Mouse (Mus musculus): ENCODE data around the gene C1qtnf1. TPM values are rescaled to one million over a fixed set of nuclear protein-coding genes. Genes with fewer than 3 reads are reported as not detected.

The C1qtnf1 gene
- total RNA-seq, 1 experiment, result 0.36 TPM

GRCm38 (mm10) chr11:118470234-118470966 is 42.4 kb downstream of the C1qtnf1 start:
- Histone ChIP-seq H3K27ac (ENCODE audit: insufficient read depth, low read depth, low read length, poor library complexity, severe bottlenecking) (no peak overlapping the region), H3K9ac (ENCODE audit: insufficient read depth, low read depth, low read length, poor library complexity, severe bottlenecking) (no peak overlapping the region), H3K36me3 (ENCODE audit: control insufficient read depth, insufficient read depth, low read length, poor library complexity, severe bottlenecking) (no peaks in the 10 kb centered on the region), H3K4me1 (ENCODE audit: control insufficient read depth in 2 of 2, insufficient read depth in 2 of 2, low read length in 2 of 2, poor library complexity in 1 of 2) (peaks cover 8 to 20% of the 10 kb centered on the region in 2 experiments; a peak in 3 of 4 replicates), H3K4me3 (ENCODE audit: insufficient read depth in 1 of 2, low read depth in 1 of 2, low read length in 2 of 2, poor library complexity in 1 of 2, severe bottlenecking in 1 of 2) (no peak overlapping the region), H3K9me3 (ENCODE audit: control insufficient read depth, insufficient read depth, low read depth, low read length) (no peaks in the 10 kb centered on the region)
- TF ChIP-seq ZC3H11A (IDR thresholded peaks at IDR 0.05; ENCODE audit: borderline replicate concordance, low read depth, low read length), result no peak
- TF ChIP-seq MAFK (IDR thresholded peaks at IDR 0.05; ENCODE audit: insufficient read depth, low read depth, low read length), result no peak
- no peak for TF ChIP-seq HCFC1 (IDR thresholded peaks at IDR 0.05; ENCODE audit: borderline replicate concordance, insufficient read depth, low read length)
- no peak for TF ChIP-seq ZNF384 (IDR thresholded peaks at IDR 0.05; ENCODE audit: low read depth, low read length)
- TF ChIP-seq CHD2 (IDR thresholded peaks at IDR 0.05; ENCODE audit: low read depth, low read length), result no peak
- in situ Hi-C loops (cut with MboI; ENCODE audit: low sequenced_read_pairs in 2 of 2, unreplicated experiment in 2 of 2), result no loop called here
- DNase-seq (ENCODE audit: low read depth, low spot score), result no peak

- in situ Hi-C loops (cut with MboI; ENCODE audit: low sequenced_read_pairs in 2 of 2, unreplicated experiment in 2 of 2), result no loop called here
- Histone ChIP-seq H3K4me3 (ENCODE audit: insufficient read depth in 1 of 2, low read depth in 1 of 2, low read length in 2 of 2, poor library complexity in 1 of 2, severe bottlenecking in 1 of 2) (no peak overlapping the region), H3K9ac (ENCODE audit: insufficient read depth, low read depth, low read length, poor library complexity, severe bottlenecking) (no peak overlapping the region), H3K4me1 (ENCODE audit: control insufficient read depth in 2 of 2, insufficient read depth in 2 of 2, low read length in 2 of 2, poor library complexity in 1 of 2) (peaks cover 12 to 25% of the 10 kb centered on the region in 2 experiments; a peak in 3 of 4 replicates), H3K36me3 (ENCODE audit: control insufficient read depth, insufficient read depth, low read length, poor library complexity, severe bottlenecking) (no peaks in the 10 kb centered on the region), H3K27ac (ENCODE audit: insufficient read depth, low read depth, low read length, poor library complexity, severe bottlenecking) (no peak overlapping the region), H3K9me3 (ENCODE audit: control insufficient read depth, insufficient read depth, low read depth, low read length) (no peaks in the 10 kb centered on the region)
- TF ChIP-seq HCFC1 (IDR thresholded peaks at IDR 0.05; ENCODE audit: borderline replicate concordance, insufficient read depth, low read length) (no peak), ZNF384 (IDR thresholded peaks at IDR 0.05; ENCODE audit: low read depth, low read length) (no peak), CHD2 (IDR thresholded peaks at IDR 0.05; ENCODE audit: low read depth, low read length) (no peak), ZC3H11A (IDR thresholded peaks at IDR 0.05; ENCODE audit: borderline replicate concordance, low read depth, low read length) (no peak), MAFK (IDR thresholded peaks at IDR 0.05; ENCODE audit: insufficient read depth, low read depth, low read length) (no peak)
- no peak for DNase-seq (ENCODE audit: low read depth, low spot score)
Measured at GRCm38 (mm10) chr11:118471676-118472075, 43.7 kb downstream of the C1qtnf1 start.

- H3K9ac ChIP-seq (ENCODE audit: insufficient read depth, low read depth, low read length, poor library complexity, severe bottlenecking), result no peak overlapping the region
- no peaks in the 10 kb centered on the region for H3K9me3 ChIP-seq (ENCODE audit: control insufficient read depth, insufficient read depth, low read depth, low read length)
- no peak overlapping the region for H3K27ac ChIP-seq (ENCODE audit: insufficient read depth, low read depth, low read length, poor library complexity, severe bottlenecking)
- TF ChIP-seq ZNF384 (IDR thresholded peaks at IDR 0.05; ENCODE audit: low read depth, low read length) (no peak), HCFC1 (IDR thresholded peaks at IDR 0.05; ENCODE audit: borderline replicate concordance, insufficient read depth, low read length) (no peak), CHD2 (IDR thresholded peaks at IDR 0.05; ENCODE audit: low read depth, low read length) (0 out of 2 replicates have a peak, but pooled peaks have one; percentile 7)
- peaks cover 10 to 24% of the 10 kb centered on the region in 2 experiments; a peak in 3 of 4 replicates for H3K4me1 ChIP-seq (ENCODE audit: control insufficient read depth in 2 of 2, insufficient read depth in 2 of 2, low read length in 2 of 2, poor library complexity in 1 of 2)
- in situ Hi-C loops (cut with MboI; ENCODE audit: low sequenced_read_pairs in 2 of 2, unreplicated experiment in 2 of 2), result no loop called here
- no peaks in the 10 kb centered on the region for H3K36me3 ChIP-seq (ENCODE audit: control insufficient read depth, insufficient read depth, low read length, poor library complexity, severe bottlenecking)
- peak overlapping the region; percentile 9 to 24; a peak in 2 of 4 replicates for H3K4me3 ChIP-seq (ENCODE audit: insufficient read depth in 1 of 2, low read depth in 1 of 2, low read length in 2 of 2, poor library complexity in 1 of 2, severe bottlenecking in 1 of 2)
- DNase-seq (ENCODE audit: low read depth, low spot score), result no peak
Measured at GRCm38 (mm10) chr11:118473161-118473560, 45.2 kb downstream of the C1qtnf1 start.

- H3K9ac ChIP-seq (ENCODE audit: insufficient read depth, low read depth, low read length, poor library complexity, severe bottlenecking), result no peak overlapping the region
- H3K36me3 ChIP-seq (ENCODE audit: control insufficient read depth, insufficient read depth, low read length, poor library complexity, severe bottlenecking), result peaks cover under 1% of the 10 kb centered on the region
- H3K4me1 ChIP-seq (ENCODE audit: control insufficient read depth in 2 of 2, insufficient read depth in 2 of 2, low read length in 2 of 2, poor library complexity in 1 of 2), result peaks cover 10 to 23% of the 10 kb centered on the region in 2 experiments; a peak in 3 of 4 replicates
- H3K9me3 ChIP-seq (ENCODE audit: control insufficient read depth, insufficient read depth, low read depth, low read length), result no peaks in the 10 kb centered on the region
- H3K4me3 ChIP-seq (ENCODE audit: insufficient read depth in 1 of 2, low read depth in 1 of 2, low read length in 2 of 2, poor library complexity in 1 of 2, severe bottlenecking in 1 of 2), result peak overlapping the region; percentile 9 to 24; a peak in 2 of 4 replicates
- DNase-seq (ENCODE audit: low read depth, low spot score), result no peak
- in situ Hi-C loops (cut with MboI; ENCODE audit: low sequenced_read_pairs in 2 of 2, unreplicated experiment in 2 of 2), result no loop called here
- TF ChIP-seq HCFC1 (IDR thresholded peaks at IDR 0.05; ENCODE audit: borderline replicate concordance, insufficient read depth, low read length), result no peak
- peak; percentile 66 for TF ChIP-seq MAFK (IDR thresholded peaks at IDR 0.05; ENCODE audit: insufficient read depth, low read depth, low read length)
- no peak for TF ChIP-seq ZC3H11A (IDR thresholded peaks at IDR 0.05; ENCODE audit: borderline replicate concordance, low read depth, low read length)
- no peak for TF ChIP-seq CHD2 (IDR thresholded peaks at IDR 0.05; ENCODE audit: low read depth, low read length)
- no peak for TF ChIP-seq ZNF384 (IDR thresholded peaks at IDR 0.05; ENCODE audit: low read depth, low read length)
- peak overlapping the region; percentile 52; the same call in 1 of the 2 replicates for H3K27ac ChIP-seq (ENCODE audit: insufficient read depth, low read depth, low read length, poor library complexity, severe bottlenecking)
Measured at GRCm38 (mm10) chr11:118473842-118474500, 46.0 kb downstream of the C1qtnf1 start.
